Mouse (Mus musculus): ENCODE measurements around the gene Fam3c.

Gene Fam3c

GRCm38 (mm10) chr6:22356086-22356507 is at the start of gene Fam3c:
Gene Fam3c (minus strand): TSS chr6:22356243.
- DNase-seq = peak; percentile 93

DNA sequence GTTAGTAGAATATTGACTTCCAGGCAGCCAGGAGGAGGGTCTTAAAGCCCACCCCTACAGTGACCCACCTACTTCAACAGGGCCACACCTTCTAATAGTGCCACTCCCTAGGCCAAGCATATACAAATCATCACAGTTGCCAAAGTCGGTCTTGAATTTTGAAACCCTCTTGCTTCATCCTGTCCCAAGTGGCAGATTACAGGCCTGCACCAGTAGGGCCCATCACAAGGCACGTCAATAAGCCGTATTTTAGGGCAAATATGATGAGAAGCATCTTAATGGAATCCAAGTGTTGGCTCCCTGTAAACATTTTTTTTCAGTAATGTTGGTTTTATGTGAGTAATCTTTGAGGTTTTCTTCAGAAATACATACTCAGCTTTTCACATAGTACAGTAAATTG is 49.0 kb upstream of the Fam3c start:
- DNase-seq = no peak

DNA sequence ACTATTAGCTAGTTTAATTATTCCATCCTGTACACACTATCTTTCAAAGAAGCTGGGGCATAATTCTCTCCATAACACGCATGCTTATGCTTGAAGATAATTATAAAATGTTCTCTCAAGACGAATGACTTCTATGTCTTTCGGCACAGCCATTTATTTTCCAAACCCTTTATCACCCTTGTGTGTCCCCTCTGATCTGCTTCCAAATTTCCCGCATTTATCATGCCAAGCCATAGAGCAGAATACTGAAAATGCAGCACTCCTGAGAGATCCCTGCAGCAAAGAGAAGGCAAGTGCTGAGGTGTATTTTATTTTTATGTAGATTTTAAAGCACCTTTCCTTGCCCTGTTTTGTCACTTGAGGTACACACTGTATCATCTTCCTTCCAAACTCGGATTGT is 47.7 kb upstream of the Fam3c start:
- no peak for DNase-seq

DNA sequence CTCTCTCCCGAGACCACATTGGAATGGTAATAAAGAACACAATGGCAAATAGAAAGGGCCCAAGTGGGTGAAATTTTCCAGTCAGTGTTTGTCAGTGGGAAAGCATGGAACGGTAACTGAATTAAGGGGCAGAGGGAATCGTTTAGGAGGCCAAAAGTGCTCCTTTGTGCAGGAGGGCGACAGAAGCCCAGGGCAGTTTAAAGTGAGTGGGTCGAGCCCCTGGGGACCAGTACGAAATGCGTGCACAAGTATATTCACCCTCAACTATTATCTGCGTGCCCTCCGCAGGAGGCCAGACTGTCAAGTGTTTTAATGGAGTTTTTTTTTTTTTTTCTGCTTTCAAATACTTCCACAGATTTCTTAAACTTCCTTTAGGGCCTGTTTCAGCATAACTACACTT is 47.3 kb upstream of the Fam3c start:
- no peak for DNase-seq

DNA sequence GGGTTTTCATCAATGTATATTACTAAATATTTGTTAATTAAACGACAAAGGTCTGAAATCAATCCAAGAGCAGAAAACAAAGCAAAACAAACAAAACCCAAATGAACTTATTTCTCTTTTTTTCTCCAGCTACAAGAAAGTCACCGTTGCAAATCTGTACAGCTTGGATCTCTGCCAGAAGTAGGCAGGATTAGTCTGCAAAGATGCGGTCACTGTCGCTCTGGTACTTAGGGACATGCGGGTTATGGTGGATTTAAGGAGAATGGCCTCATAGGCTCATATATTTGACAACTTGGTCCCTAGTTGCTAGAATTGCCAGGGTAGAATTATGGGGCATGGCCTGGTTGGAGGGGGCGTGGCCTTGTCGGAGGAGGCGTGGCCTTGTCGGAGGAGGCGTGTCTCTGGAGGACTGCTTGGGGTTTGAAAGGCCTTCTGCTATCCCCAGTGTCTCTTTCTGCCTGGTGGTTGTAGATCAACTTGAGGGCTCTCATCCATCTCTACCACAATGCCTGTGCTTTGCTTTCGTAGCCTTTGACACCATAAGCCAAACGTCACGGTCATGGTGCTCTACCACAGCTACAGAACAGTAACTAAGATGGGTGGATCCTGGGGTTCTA is 46.6 kb upstream of the Fam3c start:
- no peak for DNase-seq

DNA sequence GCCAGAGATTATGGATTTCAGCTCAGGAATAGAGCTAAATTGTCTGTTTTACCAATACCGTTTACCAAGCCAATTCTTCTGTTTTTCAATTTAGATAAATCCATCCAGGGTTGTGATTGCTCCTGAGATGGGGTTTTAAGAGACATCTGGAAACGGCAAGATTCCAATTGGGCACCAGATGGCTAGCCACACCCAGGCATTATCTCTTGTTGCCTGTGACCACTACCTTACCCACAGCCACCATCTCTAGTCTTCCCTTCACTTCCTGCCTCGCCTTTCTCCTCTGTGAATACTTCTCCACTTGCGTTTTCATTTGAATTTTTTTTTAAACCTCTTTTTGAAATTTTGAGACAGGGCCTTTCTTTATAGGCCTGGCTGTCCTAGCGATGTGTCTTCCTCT is 46.0 kb upstream of the Fam3c start:
- no peak for DNase-seq

DNA sequence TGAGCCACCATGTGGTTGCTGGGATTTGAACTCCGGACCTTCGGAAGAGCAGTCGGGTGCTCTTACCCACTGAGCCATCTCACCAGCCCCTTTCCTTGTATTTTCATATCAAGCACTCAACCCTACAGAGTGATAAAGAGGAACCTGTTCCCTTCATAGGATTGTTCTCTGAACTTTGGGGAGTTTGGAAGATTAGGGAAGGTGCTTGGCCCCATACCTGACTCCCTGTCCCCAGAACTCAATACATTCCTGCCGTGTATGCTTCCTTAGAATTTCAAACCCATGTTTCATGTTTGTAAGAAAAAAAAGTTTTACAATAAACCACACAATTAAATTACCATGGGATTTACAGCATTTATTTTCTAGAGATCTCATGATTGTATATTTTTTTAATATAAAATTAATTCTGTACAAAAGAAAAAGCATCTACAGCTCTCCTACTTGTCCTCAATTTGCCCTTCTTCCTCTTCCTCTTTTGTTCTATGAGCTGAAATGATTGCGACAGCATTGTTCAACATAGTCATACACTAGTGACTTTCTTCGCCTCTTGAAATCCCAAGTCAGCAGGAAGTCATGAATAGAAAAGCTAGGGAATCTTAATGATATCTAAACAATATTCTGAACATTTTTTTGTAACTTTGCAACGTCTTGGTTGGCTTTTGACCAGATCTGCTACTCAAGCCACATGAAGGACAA is 42.2 kb upstream of the Fam3c start:
- DNase-seq = no peak

DNA sequence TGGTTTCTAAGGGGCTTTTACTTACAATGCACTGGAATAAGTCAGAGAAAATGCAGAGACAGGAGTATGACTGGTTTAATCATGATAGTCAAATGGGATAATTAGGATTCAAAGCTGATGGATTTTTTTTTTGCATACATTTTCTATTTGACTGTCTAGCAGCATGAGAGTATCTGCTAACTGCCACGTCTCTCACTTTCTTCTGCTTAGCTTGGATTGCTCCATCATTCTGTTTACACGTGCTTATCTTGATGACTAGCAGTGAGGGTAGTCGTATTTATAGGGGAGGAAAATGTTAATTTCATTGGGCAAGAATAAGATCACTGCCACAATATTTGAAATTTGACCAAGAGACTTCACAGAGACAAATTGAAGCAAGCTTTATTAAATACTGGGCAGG is 39.2 kb upstream of the Fam3c start:
- DNase-seq = no peak

DNA sequence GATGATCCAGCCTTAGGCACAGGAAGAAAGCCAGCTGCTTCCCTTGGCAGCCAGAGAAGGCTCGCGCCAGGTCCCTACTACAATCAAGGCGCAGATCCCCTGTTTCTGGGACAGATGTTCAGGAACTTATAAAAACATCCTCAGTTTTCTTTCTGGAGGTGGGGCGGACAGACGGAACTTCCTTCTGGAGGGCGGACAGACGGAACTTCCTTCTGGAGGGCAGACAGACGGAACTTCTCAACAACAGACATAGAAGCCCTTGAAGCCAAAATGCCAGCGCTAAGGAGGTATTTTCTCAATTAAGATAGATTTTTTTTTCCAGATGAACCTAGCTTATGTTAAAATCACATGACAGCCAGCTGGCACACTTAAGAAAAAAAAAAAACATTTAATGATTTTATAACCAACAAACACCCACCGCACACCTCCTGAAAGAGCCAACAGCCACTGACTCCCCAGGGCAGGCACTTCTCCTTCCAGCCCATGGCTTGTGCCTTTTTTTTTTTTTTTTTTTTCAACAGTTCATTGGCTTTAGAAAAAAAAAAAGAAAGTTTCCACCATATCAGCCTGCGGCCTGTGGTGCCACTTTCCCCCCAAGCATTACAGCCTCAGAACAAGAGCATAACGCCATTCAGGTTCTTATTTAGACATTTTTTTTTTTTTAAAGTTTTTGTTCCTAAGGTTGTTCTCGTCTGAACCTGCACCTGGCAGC is 34.8 kb upstream of the Fam3c start:
- no peak for DNase-seq

DNA sequence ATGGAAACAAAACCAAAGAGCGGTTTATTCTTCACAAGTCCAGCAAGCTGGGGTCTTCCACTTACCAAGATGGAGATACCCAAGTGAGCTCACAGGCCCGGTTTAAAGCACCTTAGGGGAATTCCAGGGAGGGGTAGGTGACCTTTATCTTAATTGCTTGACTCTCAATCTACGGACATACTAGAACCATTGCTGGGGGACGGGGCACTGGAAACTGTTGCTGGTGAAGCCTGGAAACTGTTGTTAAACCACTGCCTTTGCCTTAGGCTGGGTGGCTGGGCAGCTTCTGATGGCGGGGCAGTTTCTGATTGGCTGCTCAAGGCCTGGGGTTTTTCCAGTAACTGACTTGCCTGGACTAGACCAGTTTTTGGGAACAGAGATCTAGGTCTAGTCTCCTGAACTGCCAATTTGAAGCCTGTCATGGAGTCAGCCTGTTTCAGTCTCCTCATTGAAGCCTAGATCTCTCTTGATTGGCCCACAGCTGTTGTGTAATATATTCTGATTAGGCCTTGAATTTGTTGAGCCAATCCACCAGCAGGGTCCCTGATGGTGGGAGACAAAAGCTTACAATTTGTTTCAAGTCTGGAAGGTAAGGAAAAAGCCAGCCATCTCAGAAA is 29.3 kb upstream of the Fam3c start:
- no peak for DNase-seq

DNA sequence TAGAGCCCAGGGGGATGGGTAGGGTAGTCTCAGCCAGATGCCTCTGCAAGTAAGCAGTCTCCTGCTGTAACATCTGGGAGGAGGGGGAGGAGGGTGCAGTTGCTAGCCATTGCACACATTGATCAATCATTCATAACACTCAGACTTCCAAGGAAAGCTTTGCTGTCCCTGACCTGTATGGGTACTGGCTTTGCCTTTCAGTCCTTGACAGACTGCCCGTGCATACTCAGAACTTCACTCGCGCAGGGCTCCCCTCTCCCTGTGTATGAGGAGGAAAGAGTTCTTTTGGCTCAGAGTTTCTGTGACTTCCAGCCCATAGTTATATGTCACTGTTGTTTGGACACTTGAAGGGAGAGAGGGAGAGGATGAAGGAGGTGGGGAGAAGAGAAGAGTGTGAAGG is 24.2 kb upstream of the Fam3c start:
- no peak for DNase-seq

DNA sequence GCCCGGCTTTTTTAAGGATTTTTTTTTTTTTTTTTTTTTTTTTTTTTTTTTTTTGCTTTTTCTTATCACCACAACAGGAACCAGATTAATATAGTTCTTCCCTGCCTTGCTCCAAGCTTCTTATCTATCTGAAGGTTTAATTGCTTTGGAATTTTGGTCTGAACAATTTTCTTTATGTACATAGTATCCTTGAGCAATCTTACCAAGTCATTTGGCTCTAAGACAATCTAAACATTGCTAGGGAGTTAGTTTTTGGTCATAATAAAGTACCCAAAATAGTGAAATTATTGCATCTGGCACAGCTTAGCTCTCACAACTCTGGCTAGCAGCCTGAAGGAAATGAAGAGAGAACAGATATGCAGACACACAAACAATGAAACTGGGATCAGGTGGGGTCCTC is 23.8 kb upstream of the Fam3c start:
- DNase-seq = no peak

- no peak for DNase-seq
These were observed 22.4 kb upstream of the Fam3c start for GRCm38 (mm10) chr6:22378462-22378861.

GRCm38 (mm10) chr6:22374791-22375190 is 18.7 kb upstream of the Fam3c start:
- DNase-seq = no peak

DNA sequence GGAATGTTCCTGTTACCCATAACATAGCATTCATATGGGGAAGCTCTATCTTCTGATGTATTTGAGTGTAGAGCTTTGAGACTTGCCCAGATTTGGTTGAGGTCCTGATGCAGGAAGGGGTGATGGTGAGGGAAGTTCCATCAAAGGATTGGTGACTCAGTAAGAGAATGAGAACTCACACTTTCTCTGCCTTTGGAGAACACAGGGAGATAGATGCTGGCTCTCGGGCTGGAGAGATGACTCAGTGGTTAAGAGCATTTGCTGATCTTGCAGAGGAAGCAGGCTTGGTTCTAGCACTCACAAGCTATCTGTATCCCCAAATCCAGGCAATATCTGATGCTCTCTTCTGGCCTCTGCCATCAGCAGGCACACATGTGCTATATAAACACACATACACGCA is 17.4 kb upstream of the Fam3c start:
- no peak for DNase-seq

- DNase-seq = no peak
These were observed 10.9 kb upstream of the Fam3c start for GRCm38 (mm10) chr6:22366977-22367376.

GRCm38 (mm10) chr6:22363590-22363989 is 7.5 kb upstream of the Fam3c start:
- no peak for DNase-seq

- DNase-seq = no peak
These were observed 5.9 kb upstream of the Fam3c start for GRCm38 (mm10) chr6:22361941-22362340.

DNA sequence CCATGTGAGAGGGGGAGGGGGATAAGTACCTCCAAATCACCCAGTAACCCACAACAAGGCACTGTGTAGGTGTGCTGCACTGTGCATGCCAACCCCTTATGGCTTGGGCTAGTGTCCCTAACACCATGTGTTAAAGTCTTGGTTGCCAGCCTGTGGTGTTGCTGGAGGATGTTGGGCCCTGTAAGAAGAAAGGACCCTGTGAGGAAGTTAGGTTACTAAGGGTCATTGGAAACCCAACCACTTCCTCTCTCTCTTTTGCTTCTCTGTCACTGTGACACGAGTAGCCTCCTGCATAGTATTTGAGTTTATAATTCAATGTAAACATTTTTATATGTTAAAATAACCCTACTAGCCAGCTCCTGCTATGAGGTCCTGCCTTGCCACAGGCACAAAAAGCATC is 3.0 kb upstream of the Fam3c start:
- no peak for DNase-seq

- DNase-seq = no peak
These were observed 1.3 kb upstream of the Fam3c start for GRCm38 (mm10) chr6:22357351-22357750.

- no peak for DNase-seq
These were observed 502 bp downstream of the Fam3c start for GRCm38 (mm10) chr6:22355396-22356085.

- no peak for DNase-seq
These were observed 1.4 kb downstream of the Fam3c start for GRCm38 (mm10) chr6:22354675-22355074.

GRCm38 (mm10) chr6:22354031-22354430 is 2.0 kb downstream of the Fam3c start:
- DNase-seq = no peak
